Mouse (Mus musculus) embryonic fibroblast, embryonic 13.5 days (primary cell): ENCODE results near the gene Clstn2. TPM values are rescaled to one million over a fixed set of nuclear protein-coding genes. Genes with fewer than 3 reads are reported as not detected.

ENCODE experiments used
- H3K27ac ChIP-seq: 2 replicates; pipeline ENCODE4 v1.5.1; 2012; ENCODE audit warnings: low read length, control low read depth, inconsistent platforms; ENCODE audit not compliant: insufficient read depth
- H3K4me1 ChIP-seq: 2 replicates; pipeline ENCODE4 v1.6.1; 2011; ENCODE audit warnings: low read length; ENCODE audit not compliant: control insufficient read depth, insufficient read depth
- H3K4me3 ChIP-seq: 2 replicates; pipeline ENCODE4 v1.5.1; 2011; ENCODE audit warnings: mild to moderate bottlenecking, control low read depth, low read length; ENCODE audit not compliant: insufficient read depth
- CTCF ChIP-seq: IDR thresholded peaks from 2 replicates; pipeline ENCODE4 v1.5.1; 2011; ENCODE audit warnings: mild to moderate bottlenecking, control low read depth, low read length, moderate library complexity, borderline replicate concordance; ENCODE audit not compliant: insufficient read depth
- POLR2A ChIP-seq: IDR thresholded peaks from 2 replicates; pipeline ENCODE4 v1.6.1; 2011; ENCODE audit warnings: low read depth, mild to moderate bottlenecking, control low read depth, low read length, moderate library complexity
- polyA plus RNA-seq: library from polyadenylated mRNA; stranded (reverse); fragments of >200 nt; gene quantifications from 2 replicates; pipeline ENCODE4 v1.2.4, GENCODE M21; 2011; ENCODE audit warnings: low read depth; ENCODE audit not compliant: missing spikeins, insufficient read length

Gene Clstn2
- polyA plus RNA-seq, 1 experiment, result 7.6 TPM

DNA sequence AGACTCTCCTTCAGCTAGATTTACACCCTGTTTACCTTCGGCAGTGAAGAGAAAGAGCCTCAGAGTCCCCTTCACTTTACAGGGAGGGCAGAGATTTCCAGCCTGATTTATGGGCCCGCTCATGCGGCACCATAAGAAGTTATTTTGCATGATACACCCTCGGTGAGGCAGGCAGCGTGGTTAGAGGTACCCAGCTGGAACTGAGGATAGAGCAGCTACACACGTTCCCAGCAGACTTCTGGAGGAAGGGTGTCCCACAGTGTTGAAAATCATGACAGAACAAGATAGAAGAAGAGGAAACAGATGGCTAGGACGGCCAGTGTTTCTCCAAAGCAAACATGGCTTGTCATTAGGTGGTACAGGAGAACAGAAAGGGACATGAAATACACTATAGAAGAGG lies 390.6 kb downstream of the Clstn2 start:
- no peak overlapping the region for H3K4me3 ChIP-seq
- no peak overlapping the region for H3K27ac ChIP-seq
- no peaks in the 10 kb centered on the region for H3K4me1 ChIP-seq
- TF ChIP-seq POLR2A, result no peak
- no peak for TF ChIP-seq CTCF

GRCm38 (mm10) chr9:97639967-97640549 lies 392.9 kb downstream of the Clstn2 start:
- Histone ChIP-seq H3K4me1 (no peaks in the 10 kb centered on the region), H3K4me3 (no peak overlapping the region), H3K27ac (no peak overlapping the region)
- TF ChIP-seq POLR2A, result no peak
- TF ChIP-seq CTCF, result no peak

GRCm38 (mm10) chr9:97638683-97639354 lies 394.2 kb downstream of the Clstn2 start:
- no peak overlapping the region for H3K4me3 ChIP-seq
- 0 out of 2 replicates have a peak, but pooled peaks cover 3% of the 10 kb centered on the region for H3K4me1 ChIP-seq
- no peak overlapping the region for H3K27ac ChIP-seq
- TF ChIP-seq POLR2A (no peak), CTCF (no peak)

- H3K4me1 ChIP-seq, result 0 out of 2 replicates have a peak, but pooled peaks cover 3% of the 10 kb centered on the region
- H3K4me3 ChIP-seq, result no peak overlapping the region
- TF ChIP-seq CTCF (no peak), POLR2A (no peak)
- no peak overlapping the region for H3K27ac ChIP-seq
Measured at GRCm38 (mm10) chr9:97635351-97635750, 397.6 kb downstream of the Clstn2 start.

DNA sequence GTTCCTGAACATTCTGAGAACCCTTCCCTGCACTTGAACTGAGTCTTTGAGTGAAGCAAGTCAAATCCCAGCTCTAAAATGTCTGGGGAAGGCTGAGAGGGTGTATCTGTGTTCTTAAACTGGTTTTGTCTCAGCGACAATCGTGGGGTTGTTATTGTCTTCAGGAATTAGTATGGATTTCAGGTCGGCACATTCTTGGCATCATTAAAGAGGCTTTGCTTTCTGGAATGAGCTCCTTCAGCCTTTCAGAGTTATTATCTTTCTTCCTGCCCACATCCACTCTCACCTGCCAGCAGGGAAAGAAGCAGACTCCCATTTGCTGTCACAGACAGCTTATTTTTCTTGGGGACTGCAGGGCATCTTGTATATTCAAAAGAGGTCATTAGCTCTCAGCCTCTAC lies 398.1 kb downstream of the Clstn2 start:
- TF ChIP-seq CTCF, result no peak
- no peak for TF ChIP-seq POLR2A
- H3K4me1 ChIP-seq, result 0 out of 2 replicates have a peak, but pooled peaks cover 3% of the 10 kb centered on the region
- no peak overlapping the region for H3K4me3 ChIP-seq
- no peak overlapping the region for H3K27ac ChIP-seq

GRCm38 (mm10) chr9:97629180-97629579 lies 403.8 kb downstream of the Clstn2 start:
- Histone ChIP-seq H3K4me3 (no peak overlapping the region), H3K4me1 (no peaks in the 10 kb centered on the region), H3K27ac (no peak overlapping the region)
- no peak for TF ChIP-seq CTCF
- TF ChIP-seq POLR2A, result no peak

GRCm38 (mm10) chr9:97628361-97628908 lies 404.5 kb downstream of the Clstn2 start:
- TF ChIP-seq CTCF (no peak), POLR2A (no peak)
- no peak overlapping the region for H3K4me3 ChIP-seq
- H3K27ac ChIP-seq, result no peak overlapping the region
- no peaks in the 10 kb centered on the region for H3K4me1 ChIP-seq

DNA sequence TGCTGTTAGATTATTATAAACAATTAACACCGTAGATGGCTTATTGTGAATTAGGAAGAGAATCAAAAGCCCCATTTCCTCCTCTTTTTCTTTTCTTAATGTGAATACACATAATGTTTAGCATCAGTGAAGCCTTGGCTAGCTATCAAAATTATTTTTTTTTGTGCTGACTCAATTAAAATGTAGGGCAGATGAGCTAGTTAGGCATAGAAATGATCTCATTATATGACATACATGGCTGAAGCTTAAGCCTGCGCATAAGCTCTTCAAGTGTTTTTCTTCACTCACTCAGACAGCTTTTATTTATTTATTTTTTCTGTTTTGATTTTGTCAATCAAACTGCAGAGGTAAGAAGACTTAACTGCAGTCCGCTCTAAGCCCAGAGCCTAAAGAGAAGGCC lies 405.1 kb downstream of the Clstn2 start:
- Histone ChIP-seq H3K27ac (no peak overlapping the region), H3K4me3 (no peak overlapping the region), H3K4me1 (no peaks in the 10 kb centered on the region)
- TF ChIP-seq CTCF (no peak), POLR2A (no peak)

DNA sequence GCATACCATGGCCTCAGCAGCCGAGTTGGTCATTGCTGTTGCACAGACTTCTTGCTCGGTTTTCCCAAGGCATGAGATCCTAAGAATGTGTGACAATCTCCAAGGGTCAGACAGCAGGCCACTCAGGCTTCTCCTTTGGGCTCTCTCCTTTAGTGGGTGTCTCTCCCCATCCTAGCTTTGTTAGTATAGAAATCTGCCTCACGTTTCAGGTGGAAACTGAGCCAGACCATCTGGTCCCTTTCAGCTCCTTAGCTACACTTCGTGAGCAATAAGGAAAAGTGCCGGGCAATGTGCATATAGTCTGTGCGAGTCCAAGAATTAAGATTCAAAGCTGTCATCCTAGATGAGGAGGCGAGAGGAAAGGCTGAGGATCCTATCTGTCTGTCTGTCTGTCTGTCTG lies 422.4 kb downstream of the Clstn2 start:
- no peak for TF ChIP-seq POLR2A
- no peak for TF ChIP-seq CTCF

GRCm38 (mm10) chr9:97603729-97604128 lies 429.3 kb downstream of the Clstn2 start:
- Histone ChIP-seq H3K27ac (no peak overlapping the region), H3K4me1 (no peaks in the 10 kb centered on the region), H3K4me3 (no peak overlapping the region)
- TF ChIP-seq POLR2A (no peak), CTCF (no peak)

More for the DNA sequence above, 422.4 kb downstream of the Clstn2 start:
- Histone ChIP-seq H3K4me1 (no peaks in the 10 kb centered on the region), H3K4me3 (no peak overlapping the region), H3K27ac (no peak overlapping the region)
